Mouse (Mus musculus): ENCODE measurements around the gene Pbld1.

DNA sequence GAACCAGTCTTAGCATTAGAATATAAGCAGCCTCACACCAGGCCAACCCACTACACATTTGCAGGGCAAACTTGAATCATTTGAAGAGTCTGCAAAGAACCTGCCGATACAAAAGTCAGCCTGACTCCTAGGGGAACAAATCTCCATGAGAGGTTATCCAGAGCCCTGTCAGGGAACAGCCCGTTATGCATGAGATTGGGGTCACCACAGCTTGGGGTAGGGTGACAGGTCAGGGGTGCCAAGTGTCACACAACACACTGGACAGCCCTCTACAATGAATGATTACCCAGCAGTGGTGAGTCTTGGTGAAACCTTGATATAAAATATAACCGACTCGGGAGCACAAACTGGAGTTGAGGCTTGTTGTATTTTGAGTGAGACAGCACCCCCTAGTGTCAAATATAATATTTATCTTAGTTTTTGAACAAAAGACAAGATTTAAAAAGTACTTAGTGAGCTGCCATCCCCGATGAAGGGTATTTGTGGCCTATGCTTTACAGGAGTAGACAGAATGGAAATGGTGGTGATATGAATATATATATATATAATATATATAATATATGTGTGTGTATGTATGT, 53.2 kb downstream of the Pbld1 start:
- TF ChIP-seq CTCF (IDR thresholded peaks at IDR 0.05 in 2 of 3, conservative IDR thresholded peaks at IDR 0.05 in 1 of 3; ENCODE audit: control insufficient read depth in 1 of 3, insufficient read depth in 1 of 3, low read depth in 2 of 3, low read length in 3 of 3, poor library complexity in 1 of 3, severe bottlenecking in 1 of 3) (peak; percentile 23 to 73 (median 28); a peak in 4 of 6 replicates), EP300 (IDR thresholded peaks at IDR 0.05; ENCODE audit: low read depth in 1 of 2, low read length in 2 of 2) (no peak), HCFC1 (IDR thresholded peaks at IDR 0.05; ENCODE audit: low read depth, low read length) (no peak), ZNF384 (IDR thresholded peaks at IDR 0.05; ENCODE audit: low read depth, low read length) (no peak), POLR2A (IDR thresholded peaks at IDR 0.05; ENCODE audit: control insufficient read depth in 1 of 2, insufficient read depth in 1 of 2, low read depth in 1 of 2, low read length in 2 of 2, poor library complexity in 1 of 2) (no peak), USF1 (IDR thresholded peaks at IDR 0.05; ENCODE audit: low read depth, low read length) (no peak), NRF1 (IDR thresholded peaks at IDR 0.05; ENCODE audit: insufficient read depth, low read depth, low read length, poor library complexity, severe bottlenecking) (no peak), SMC3 (IDR thresholded peaks at IDR 0.05; ENCODE audit: low read depth, low read length) (peak; percentile 71)
